Mouse (Mus musculus) liver, embryonic 13.5 days (tissue): ENCODE data around the gene C1qb. TPM values are rescaled to one million over a fixed set of nuclear protein-coding genes. Genes with fewer than 3 reads are reported as not detected.

ENCODE experiments used
- ATAC-seq: fragments of 200-750 bp; cut with Nextera tagmentation; 2 replicates; pipeline ENCODE4 v1.8.0; 2017; ENCODE audit warnings: low read depth, mild to moderate bottlenecking, moderate number of reproducible peaks, moderate library complexity
- DNase-seq: peaks from one replicate; pipeline ENCODE4 v3.0.0; 2022
- H3K27ac ChIP-seq: fragments of 300-500 bp; sonication (generic); 2 replicates; pipeline ENCODE4 v1.5.1; 2015; ENCODE audit warnings: moderate library complexity, mild to moderate bottlenecking, inconsistent platforms
- H3K27me3 ChIP-seq: fragments of 300-500 bp; sonication (generic); 2 replicates; pipeline ENCODE4 v1.6.1; 2015; ENCODE audit warnings: mild to moderate bottlenecking, inconsistent platforms
- H3K36me3 ChIP-seq: fragments of 300-500 bp; sonication (generic); 2 replicates; pipeline ENCODE4 v1.6.1; 2015; ENCODE audit warnings: mild to moderate bottlenecking, inconsistent platforms
- H3K4me1 ChIP-seq: fragments of 300-500 bp; sonication (generic); replicated peaks from 2 replicates; pipeline ENCODE4 v1.6.1; 2015; ENCODE audit warnings: inconsistent platforms
- H3K4me2 ChIP-seq: fragments of 300-500 bp; sonication (generic); 2 replicates; pipeline ENCODE4 v1.6.1; 2015; ENCODE audit warnings: inconsistent platforms, mild to moderate bottlenecking, moderate library complexity
- H3K4me3 ChIP-seq: fragments of 300-500 bp; sonication (generic); replicated peaks from 2 replicates; pipeline ENCODE4 v1.5.1; 2015; ENCODE audit warnings: mild to moderate bottlenecking, inconsistent platforms
- H3K9ac ChIP-seq: fragments of 300-500 bp; sonication (generic); 2 replicates; pipeline ENCODE4 v1.6.1; 2015; ENCODE audit warnings: mild to moderate bottlenecking, inconsistent platforms
- H3K9me3 ChIP-seq: fragments of 300-500 bp; sonication (generic); replicated peaks from 2 replicates; pipeline ENCODE4 v1.6.1; 2016; ENCODE audit warnings: inconsistent platforms
- WGBS: fragments of 180-500 bp; shearing (Covaris S2); methylation state at CpG from one replicate; pipeline ENCODE4 v1.1.7; 2015; ENCODE audit not compliant: insufficient replicate concordance; 5-methylcytosine and 5-hydroxymethylcytosine counted together
- polyA plus RNA-seq: library from polyadenylated mRNA; unstranded; fragments of >200 nt; fragmentation: Nextera tagmentation; extraction: Ambion mirVana; gene quantifications from 2 replicates; pipeline ENCODE4 v1.2.1, GENCODE M21; 2015

C1qb gene
- polyA plus RNA-seq, 1 experiment from 2014 or later: 67.4 TPM

- no peak for DNase-seq
- Histone ChIP-seq H3K9me3 (no peaks in the 10 kb centered on the region), H3K4me3 (no peak overlapping the region), H3K27ac (no peak overlapping the region), H3K9ac (no peak overlapping the region), H3K36me3 (no peaks in the 10 kb centered on the region), H3K4me2 (no peak overlapping the region), H3K27me3 (peaks cover 33% of the 10 kb centered on the region), H3K4me1 (no peaks in the 10 kb centered on the region)
- 4% methylated on average over 9 of the region's 9 CpGs for WGBS
- no peak; the same call in 1 of the 2 replicates for ATAC-seq
Observed at GRCm38 (mm10) chr4:136893691-136894543, 7.9 kb upstream of the C1qb start.

- Histone ChIP-seq H3K27ac (no peak within 1 kb of the TSS), H3K36me3 (no peaks in the 10 kb centered on the region), H3K4me1 (no peaks in the 10 kb centered on the region), H3K4me2 (no peak within 1 kb of the TSS), H3K9me3 (no peaks in the 10 kb centered on the region), H3K27me3 (peaks cover 33% of the 10 kb centered on the region), H3K9ac (0 out of 2 replicates have a peak within 1 kb of the TSS, but pooled peaks have one; percentile 6), H3K4me3 (no peak within 1 kb of the TSS)
- ATAC-seq (peak; percentile 4; the same call in 1 of the 2 replicates), DNase-seq (no peak)
- 12% methylated on average over 5 of the region's 5 CpGs for WGBS
Observed at GRCm38 (mm10) chr4:136892811-136893210, 6.8 kb upstream of the C1qb start, which contains the start of gene C1qc. Gene C1qc (minus strand): TSS chr4:136893065.

GRCm38 (mm10) chr4:136892371-136892770 lies 6.4 kb upstream of the C1qb start:
- Histone ChIP-seq H3K4me3 (no peak overlapping the region), H3K27ac (no peak overlapping the region), H3K9ac (0 out of 2 replicates have a peak overlapping the region, but pooled peaks have one; percentile 6), H3K36me3 (no peaks in the 10 kb centered on the region), H3K4me2 (no peak overlapping the region), H3K4me1 (no peaks in the 10 kb centered on the region), H3K27me3 (peaks cover 30% of the 10 kb centered on the region), H3K9me3 (no peaks in the 10 kb centered on the region)
- DNase-seq (no peak), ATAC-seq (peak; percentile 23; the same call in 1 of the 2 replicates)
- 45% methylated on average over 7 of the region's 7 CpGs for WGBS

GRCm38 (mm10) chr4:136891115-136891514 lies 5.1 kb upstream of the C1qb start:
- Histone ChIP-seq H3K4me2 (no peak overlapping the region), H3K9me3 (no peaks in the 10 kb centered on the region), H3K9ac (no peak overlapping the region), H3K27me3 (peaks cover 18% of the 10 kb centered on the region), H3K27ac (no peak overlapping the region), H3K4me3 (no peak overlapping the region), H3K36me3 (no peaks in the 10 kb centered on the region), H3K4me1 (no peaks in the 10 kb centered on the region)
- no peak for ATAC-seq
- 56% methylated on average over 4 of the region's 4 CpGs for WGBS
- no peak for DNase-seq

- Histone ChIP-seq H3K4me2 (no peak overlapping the region), H3K9me3 (no peaks in the 10 kb centered on the region), H3K9ac (no peak overlapping the region), H3K36me3 (no peaks in the 10 kb centered on the region), H3K27ac (no peak overlapping the region), H3K4me3 (no peak overlapping the region), H3K4me1 (no peaks in the 10 kb centered on the region), H3K27me3 (peaks cover 6% of the 10 kb centered on the region)
- ATAC-seq (no peak), DNase-seq (no peak)
- WGBS: 77% methylated on average over 15 of the region's 15 CpGs
Observed at GRCm38 (mm10) chr4:136889981-136890380, 4.0 kb upstream of the C1qb start.

- Histone ChIP-seq H3K27me3 (no peaks in the 10 kb centered on the region), H3K4me2 (no peak overlapping the region), H3K36me3 (no peaks in the 10 kb centered on the region), H3K9ac (no peak overlapping the region), H3K27ac (no peak overlapping the region), H3K4me3 (no peak overlapping the region), H3K9me3 (no peaks in the 10 kb centered on the region), H3K4me1 (no peaks in the 10 kb centered on the region)
- DNase-seq (no peak), ATAC-seq (no peak)
- WGBS: 42% methylated on average over 5 of the region's 5 CpGs
Observed at GRCm38 (mm10) chr4:136887714-136888113, 1.7 kb upstream of the C1qb start.

GRCm38 (mm10) chr4:136878601-136879000 lies 7.4 kb downstream of the C1qb start:
- Histone ChIP-seq H3K9ac (no peak overlapping the region), H3K36me3 (no peaks in the 10 kb centered on the region), H3K4me2 (no peak overlapping the region), H3K27ac (no peak overlapping the region), H3K9me3 (no peaks in the 10 kb centered on the region), H3K27me3 (0 out of 2 replicates have a peak, but pooled peaks cover 2% of the 10 kb centered on the region), H3K4me3 (no peak overlapping the region), H3K4me1 (no peaks in the 10 kb centered on the region)
- 13% methylated on average over 5 of the region's 5 CpGs for WGBS
- ATAC-seq (no peak), DNase-seq (no peak)

- Histone ChIP-seq H3K9ac (no peak overlapping the region), H3K4me2 (no peak overlapping the region), H3K4me3 (no peak overlapping the region), H3K27me3 (0 out of 2 replicates have a peak, but pooled peaks cover 2% of the 10 kb centered on the region), H3K27ac (no peak overlapping the region), H3K9me3 (no peaks in the 10 kb centered on the region), H3K36me3 (no peaks in the 10 kb centered on the region), H3K4me1 (no peaks in the 10 kb centered on the region)
- no peak for ATAC-seq
- DNase-seq: no peak
- 37% methylated on average over 8 of the region's 8 CpGs for WGBS
Observed at GRCm38 (mm10) chr4:136878171-136878570, 7.8 kb downstream of the C1qb start.

GRCm38 (mm10) chr4:136876971-136877370 lies 9.0 kb downstream of the C1qb start:
- no peak overlapping the region for H3K4me3 ChIP-seq
- no peaks in the 10 kb centered on the region for H3K36me3 ChIP-seq
- H3K4me1 ChIP-seq: no peaks in the 10 kb centered on the region
- DNase-seq (no peak), ATAC-seq (no peak)
- no peak overlapping the region for H3K4me2 ChIP-seq
- no peaks in the 10 kb centered on the region for H3K9me3 ChIP-seq
- no peak overlapping the region for H3K9ac ChIP-seq
- 17% methylated on average over 7 of the region's 7 CpGs for WGBS
- no peak overlapping the region for H3K27ac ChIP-seq
- 0 out of 2 replicates have a peak, but pooled peaks cover 2% of the 10 kb centered on the region for H3K27me3 ChIP-seq

- WGBS: 75% methylated on average over 14 of the region's 14 CpGs
- no peak overlapping the region for H3K9ac ChIP-seq
Observed at GRCm38 (mm10) chr4:136875012-136875411, 11.0 kb downstream of the C1qb start.

GRCm38 (mm10) chr4:136868371-136868770 lies 17.6 kb downstream of the C1qb start:
- H3K4me3 ChIP-seq: no peak overlapping the region
- ATAC-seq: no peak
- 56% methylated on average over 6 of the region's 6 CpGs for WGBS

More at GRCm38 (mm10) chr4:136875012-136875411, 11.0 kb downstream of the C1qb start:
- no peak overlapping the region for H3K4me2 ChIP-seq
- ATAC-seq: no peak
- no peaks in the 10 kb centered on the region for H3K36me3 ChIP-seq
- no peak for DNase-seq
- no peak overlapping the region for H3K27ac ChIP-seq
- 0 out of 2 replicates have a peak, but pooled peaks cover 2% of the 10 kb centered on the region for H3K27me3 ChIP-seq
- H3K4me3 ChIP-seq: no peak overlapping the region
- no peaks in the 10 kb centered on the region for H3K9me3 ChIP-seq
- no peaks in the 10 kb centered on the region for H3K4me1 ChIP-seq

More at GRCm38 (mm10) chr4:136868371-136868770, 17.6 kb downstream of the C1qb start:
- no peaks in the 10 kb centered on the region for H3K4me1 ChIP-seq
- H3K36me3 ChIP-seq: no peaks in the 10 kb centered on the region
- H3K27me3 ChIP-seq: 0 out of 2 replicates have a peak, but pooled peaks cover 8% of the 10 kb centered on the region
- no peak overlapping the region for H3K9ac ChIP-seq
- no peak for DNase-seq
- no peak overlapping the region for H3K27ac ChIP-seq
- no peak overlapping the region for H3K4me2 ChIP-seq
- no peaks in the 10 kb centered on the region for H3K9me3 ChIP-seq
